Mouse (Mus musculus) 416B (cell line): ENCODE results near the gene Fhit.
A peak's percentile ranks its signal among the peaks of the same experiment; 100 is the strongest.

Experiments
- DNase-seq: peaks from one replicate; pipeline ENCODE4 v3.0.0; 2011; ENCODE audit warnings: low read depth

Gene Fhit

DNA sequence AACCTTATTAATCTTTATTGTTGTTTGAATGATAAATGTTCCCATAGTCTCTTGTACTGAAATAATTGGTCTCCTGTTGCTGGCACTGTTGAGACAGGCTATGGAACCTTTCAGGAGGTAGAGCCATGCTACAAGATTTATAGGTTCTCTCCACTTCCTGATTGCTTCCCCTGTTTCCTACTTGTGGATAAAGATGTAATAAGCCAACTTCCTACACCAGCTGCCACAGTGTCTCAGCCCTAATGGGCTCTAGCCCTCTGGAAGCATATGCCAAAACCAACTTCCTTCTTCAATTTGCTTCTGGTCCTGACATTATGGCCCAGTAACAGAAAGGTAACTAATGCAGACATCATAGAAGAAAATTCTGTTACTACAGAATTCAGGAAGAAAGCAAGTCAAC lies 652.6 kb downstream of the Fhit start:
- no peak for DNase-seq

DNA sequence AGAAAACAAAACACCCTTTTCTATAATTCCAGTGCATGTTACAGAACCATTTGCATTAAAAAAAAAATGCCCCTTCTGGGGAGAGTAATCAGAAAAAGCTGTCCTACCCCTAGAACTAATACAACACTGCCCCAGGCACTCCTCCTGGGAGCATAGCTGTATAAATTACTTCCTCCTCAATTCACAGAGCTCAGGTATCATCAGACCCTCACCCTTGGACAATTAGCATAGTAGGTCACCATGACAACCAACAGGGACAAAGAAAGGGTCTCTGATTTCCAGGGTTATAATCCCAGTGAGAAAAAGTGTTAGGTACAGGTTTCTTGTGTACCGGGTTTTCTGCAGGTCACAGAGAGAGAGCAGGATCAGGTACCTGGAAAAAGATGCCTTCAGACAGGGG lies 654.3 kb downstream of the Fhit start:
- no peak for DNase-seq

DNA sequence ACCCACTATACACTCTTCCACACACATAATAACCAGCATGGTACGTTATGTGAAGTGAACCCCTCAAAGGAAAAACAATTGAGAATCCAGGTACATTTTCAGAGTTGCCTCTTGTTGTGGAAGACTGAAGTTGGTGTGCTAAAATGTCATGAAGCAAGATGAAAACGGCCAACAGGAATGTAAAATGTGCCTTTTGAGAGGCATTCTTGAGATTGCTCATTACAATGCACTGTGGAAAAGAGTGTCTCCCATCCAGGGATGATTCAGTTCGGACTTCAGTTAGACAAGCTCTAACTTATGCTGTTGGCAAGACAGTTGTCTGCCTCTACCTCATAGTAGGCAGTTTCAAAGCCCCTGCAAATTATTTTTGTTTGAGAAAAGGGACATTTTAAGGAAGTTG lies 676.0 kb downstream of the Fhit start:
- DNase-seq: no peak

DNA sequence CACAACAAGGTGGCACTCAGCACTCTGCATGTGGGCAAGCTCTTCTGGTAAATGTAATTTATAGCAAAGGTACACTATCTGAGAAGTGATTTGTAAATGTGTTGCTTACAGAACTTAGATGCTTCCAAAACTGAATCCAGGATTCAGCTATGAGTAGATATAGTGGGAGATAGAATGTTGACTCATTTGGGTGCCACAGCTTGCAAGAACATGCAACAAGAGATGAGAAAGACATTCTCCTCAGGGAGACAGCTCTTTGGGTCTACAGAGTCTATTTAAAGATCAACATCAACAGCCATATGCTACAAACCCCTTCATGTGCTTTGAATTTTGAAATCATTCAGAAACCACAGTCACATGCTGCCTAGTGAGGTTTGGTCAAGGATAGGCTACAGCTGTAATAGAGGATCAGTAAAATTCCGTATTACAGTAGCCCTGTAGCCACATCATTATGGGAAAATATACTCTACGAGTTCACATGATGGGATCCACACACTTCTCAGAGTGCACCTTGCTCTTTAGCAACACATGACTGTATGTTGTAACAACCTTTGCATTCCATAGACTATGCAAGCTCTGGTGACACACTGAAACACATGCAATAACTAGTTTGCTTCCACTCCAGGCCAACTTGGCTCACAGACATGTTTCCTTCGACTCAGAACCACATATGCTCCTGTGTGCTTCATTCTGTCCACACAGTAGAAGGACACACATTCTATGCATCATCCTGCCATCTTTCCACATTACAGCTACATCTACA lies 678.8 kb downstream of the Fhit start:
- no peak for DNase-seq

DNA sequence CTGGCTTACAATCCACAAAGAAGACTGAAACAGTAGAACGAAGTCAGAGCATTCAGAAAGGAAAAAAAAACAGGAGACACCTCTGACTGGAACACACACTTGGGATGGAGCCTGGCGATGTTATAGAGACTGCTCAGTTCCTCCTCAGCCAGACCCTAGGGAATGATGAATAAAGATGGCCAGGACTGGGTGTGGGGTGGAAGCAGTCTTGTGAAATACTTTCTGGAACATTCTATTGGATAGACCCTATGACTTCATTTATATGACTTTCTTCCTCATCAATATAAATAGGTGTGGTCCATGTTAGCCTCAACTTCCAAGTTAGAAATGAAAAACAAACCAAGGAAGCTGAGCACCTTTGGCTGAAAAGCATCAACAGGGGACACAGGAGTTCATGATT lies 680.5 kb downstream of the Fhit start:
- no peak for DNase-seq

DNA sequence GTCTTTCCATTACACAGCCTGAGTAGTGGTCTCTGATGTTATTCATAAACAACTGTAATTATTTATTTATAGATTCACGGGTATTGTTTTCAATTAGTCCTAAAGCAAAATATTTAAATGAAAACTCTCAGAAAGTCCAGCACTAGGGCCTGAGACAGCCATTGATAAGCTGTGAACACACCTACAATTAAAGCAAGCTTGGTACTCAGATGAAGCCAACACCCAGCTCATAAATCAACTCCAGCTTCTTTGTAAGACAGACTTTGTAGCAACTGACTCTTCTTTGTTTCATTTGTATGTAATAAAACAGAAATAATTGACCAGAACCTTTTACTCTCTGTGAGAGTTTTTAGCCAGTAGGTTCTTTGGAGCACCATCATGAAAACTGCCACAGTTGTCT lies 681.2 kb downstream of the Fhit start:
- DNase-seq: no peak

DNA sequence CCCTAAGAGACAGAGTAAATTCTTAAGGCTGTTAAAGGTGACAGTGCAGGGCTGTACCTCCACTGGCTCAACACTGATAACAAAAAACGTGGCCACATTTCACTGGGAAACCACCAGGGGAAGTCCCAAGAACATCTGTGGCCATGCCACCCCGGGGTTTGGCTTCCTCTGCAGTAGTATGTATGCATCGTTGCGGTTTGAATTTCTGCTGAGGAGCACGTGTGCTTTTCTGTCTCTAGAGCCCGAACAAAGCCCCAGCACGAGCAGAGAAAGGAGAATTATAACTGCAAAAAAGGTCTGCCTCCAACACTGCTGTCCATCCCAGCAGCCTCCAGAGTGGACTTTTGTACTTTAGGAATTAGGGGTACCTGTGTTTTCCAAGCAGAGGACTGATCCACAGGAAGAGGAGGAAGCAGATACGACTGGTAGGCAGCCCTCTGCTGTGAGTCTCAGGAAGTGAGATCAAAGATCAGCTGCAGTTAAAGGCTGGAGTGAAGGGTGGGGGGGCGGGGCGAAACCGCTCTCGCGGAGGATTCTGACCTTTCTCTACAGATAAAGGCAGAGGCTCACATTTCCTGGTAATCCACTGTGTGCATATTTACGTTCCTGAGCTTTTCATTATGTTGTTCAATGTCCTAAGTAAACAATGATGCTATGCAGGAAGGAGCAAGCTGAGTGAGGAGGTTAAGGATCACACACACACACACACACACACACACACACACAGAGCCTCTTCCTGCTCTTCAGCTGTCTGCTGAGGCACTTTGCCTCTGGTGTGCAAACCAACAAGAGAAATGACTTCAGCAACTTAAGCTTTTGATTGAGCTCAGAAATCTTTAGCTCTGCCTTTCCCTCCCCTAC lies 708.6 kb downstream of the Fhit start:
- DNase-seq: peak; percentile 96

DNA sequence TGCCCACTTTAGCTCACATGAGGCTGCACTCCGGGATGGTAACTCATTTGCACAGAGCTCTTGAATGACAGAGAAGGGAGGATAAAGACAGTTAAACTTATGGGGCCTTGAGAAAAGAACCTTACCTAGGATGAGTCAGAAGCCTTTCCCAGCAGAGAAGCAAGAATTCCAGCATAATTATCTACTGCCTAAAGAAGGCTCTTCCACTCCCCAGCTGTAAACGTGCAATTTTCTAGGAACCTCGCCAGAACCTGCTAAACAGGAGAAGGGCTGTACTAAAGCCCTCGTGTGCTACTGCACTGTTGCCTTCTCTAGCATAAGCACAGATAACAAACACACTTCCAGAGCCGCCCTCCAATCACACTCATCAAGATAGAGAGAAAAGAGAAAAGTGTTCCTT lies 709.6 kb downstream of the Fhit start:
- DNase-seq: no peak

DNA sequence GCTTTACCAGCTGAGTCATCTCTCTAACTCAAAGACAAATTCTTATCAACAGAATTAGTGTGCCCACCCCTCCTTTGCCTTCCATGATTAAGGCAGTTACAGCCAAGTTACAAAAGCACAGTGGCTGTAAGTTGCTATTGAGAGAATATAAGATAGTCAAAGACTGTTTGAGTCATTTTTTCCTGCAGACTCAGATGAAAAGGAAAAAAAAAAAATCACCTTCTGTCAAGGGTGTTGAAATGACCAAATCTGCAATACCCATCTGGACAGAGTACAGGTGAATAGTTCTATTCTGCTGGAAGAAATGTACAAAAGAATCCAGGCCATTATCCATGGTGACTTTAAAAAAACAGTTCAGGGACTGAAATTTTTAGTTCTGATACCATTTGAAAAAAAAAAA lies 716.5 kb downstream of the Fhit start:
- peak; percentile 12 for DNase-seq

DNA sequence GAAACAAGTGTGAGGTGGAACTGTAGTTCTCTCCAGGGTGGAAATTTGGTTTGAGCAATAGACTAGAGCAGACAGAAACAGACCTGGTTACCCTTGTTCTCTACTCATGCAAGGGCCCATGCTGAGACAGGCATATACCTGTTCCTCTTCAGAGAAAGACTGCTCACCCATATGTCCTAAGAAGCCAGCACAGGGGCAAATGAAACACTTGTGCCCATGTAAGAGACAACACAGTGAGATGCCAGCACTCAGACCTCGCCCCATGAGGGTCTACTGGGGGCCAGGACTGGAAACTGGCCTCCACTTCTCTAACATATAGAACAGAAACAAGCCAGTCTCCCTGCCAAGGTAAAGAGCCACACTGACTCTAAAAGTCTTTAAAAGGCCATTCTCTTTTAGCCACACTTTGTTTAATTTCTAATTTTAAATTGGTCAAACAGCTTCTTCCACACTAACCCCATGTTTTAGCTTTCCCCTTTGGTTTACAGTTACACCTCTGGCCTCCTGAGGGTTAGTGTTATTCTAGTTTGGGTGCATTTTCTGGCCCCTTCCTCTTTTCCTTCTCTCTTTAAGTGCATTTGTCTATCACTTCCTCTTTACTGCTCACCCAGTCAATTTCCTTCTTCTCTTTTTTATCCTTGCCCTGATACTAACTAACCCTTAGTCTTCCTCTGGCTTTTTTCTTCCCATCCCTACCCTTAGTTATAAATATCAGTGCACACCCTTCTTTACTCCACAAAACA lies 722.7 kb downstream of the Fhit start:
- peak; percentile 10 for DNase-seq

DNA sequence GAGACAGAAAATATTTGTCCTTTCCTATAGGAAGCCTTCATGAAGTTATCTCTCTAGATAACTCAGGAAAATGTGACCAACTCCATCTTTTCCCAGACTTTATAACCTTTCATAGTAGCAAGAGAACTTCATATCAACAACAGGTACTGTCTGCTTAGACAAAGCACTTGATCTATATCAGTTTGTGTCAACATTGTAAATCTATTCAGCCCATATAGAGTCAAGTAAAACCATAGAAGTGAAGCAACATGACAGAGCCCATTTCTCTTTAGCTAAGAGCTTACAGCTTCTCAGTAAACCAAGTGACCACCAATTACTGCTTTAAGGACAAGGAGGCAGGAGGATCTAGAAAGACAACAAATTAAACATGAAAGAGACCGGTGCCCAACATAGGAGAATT lies 725.6 kb downstream of the Fhit start:
- DNase-seq: no peak

DNA sequence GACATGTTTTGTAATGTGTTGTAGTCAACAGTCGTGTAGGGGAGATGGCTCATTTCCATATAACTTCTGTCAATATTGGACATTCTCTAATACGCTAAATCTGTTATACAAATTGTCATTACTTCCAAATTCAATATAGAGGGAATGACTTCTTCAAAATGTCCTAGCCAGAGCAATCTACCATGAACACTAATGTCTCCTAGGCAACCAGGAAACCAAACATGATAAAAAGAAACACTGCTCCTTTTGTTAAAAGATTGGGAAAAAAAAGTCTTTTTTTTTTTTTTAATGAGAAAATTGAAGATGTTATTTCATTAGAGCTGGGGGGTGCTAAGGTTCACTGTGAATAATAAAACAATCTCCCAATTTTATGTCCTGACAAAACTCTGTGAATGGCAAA lies 729.3 kb downstream of the Fhit start:
- DNase-seq: no peak

DNA sequence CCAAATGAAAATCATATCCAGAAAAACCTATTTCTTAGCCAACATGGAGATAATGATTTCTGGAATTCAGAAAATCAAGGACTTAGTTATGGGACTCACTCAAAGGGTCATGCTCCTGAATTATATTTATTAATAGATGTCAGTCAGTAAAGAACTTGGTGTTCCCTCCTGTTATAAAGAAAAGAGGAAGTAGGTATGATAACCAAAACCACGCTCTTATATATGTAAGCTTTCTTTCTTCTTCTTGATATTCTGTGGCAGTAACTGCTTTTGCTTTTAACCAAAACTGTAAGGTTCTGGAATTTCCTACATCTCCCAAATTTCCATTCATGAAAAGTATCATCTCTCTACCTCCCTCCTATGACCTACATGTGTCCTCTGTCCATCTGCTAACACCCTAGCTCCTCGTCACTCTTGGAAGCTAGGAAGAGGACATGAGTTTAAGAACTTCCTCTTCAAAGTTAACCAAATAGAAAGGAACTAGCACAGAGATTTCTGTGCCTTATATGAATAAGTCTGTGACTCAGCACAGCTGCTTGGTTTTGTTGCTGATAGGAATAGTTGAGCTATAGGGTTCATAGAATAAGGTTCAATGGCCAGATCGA lies 731.3 kb downstream of the Fhit start:
- DNase-seq: peak; percentile 83

DNA sequence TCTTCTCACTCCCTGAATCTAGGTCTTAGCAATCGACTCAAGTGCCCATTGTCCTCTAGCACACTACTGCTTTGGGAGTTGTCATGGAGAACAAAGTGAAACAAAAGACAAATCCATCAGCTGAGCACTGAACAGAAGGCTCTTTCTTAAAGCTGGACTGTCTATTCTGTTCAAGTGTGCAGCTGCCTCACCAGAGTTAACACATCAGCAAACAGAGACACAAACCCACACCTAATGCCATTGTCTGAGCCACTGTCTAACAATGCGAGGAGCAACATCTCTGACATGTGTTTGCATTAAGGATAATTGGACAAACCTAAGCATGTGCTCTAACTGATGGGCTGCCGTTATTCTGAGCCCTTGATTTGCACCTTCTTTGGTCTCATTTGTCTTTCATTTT lies 738.3 kb downstream of the Fhit start:
- DNase-seq: no peak

DNA sequence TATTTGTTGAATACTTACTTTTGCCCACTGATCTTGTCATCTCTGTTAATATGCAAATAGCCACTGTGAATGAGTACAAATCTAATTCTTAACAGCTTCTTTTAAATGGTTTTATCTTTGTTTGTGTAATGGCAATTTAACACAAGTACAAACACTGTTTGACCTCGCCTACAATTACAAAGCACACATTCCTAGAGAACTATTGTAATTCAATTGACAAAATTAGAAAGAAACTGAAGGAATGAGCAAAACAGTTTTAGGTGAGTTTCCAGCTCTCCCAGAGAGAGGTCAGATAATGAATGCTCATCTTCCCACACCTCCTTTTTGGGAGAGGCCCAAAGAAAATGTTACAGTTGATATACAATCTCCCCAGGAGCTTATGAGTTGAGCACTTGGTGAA lies 739.6 kb downstream of the Fhit start:
- no peak for DNase-seq

DNA sequence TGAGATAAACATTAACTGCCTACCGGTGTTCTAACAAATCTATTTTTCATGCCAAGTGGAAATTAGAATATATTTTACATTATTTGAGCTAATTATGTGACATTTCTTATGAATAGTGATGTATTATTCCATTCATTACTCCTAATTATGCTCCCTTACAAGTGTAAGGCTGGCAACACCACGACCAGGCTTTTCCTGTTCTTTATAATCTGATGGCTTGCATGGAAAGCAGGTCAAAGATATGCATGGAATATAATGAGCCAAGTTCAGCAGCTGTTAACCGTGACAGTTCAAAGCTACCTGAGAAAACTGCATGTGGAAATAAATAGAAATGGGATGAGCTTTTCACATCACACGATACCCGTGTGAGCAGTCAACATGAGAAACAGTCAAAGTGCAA lies 746.8 kb downstream of the Fhit start:
- no peak for DNase-seq

DNA sequence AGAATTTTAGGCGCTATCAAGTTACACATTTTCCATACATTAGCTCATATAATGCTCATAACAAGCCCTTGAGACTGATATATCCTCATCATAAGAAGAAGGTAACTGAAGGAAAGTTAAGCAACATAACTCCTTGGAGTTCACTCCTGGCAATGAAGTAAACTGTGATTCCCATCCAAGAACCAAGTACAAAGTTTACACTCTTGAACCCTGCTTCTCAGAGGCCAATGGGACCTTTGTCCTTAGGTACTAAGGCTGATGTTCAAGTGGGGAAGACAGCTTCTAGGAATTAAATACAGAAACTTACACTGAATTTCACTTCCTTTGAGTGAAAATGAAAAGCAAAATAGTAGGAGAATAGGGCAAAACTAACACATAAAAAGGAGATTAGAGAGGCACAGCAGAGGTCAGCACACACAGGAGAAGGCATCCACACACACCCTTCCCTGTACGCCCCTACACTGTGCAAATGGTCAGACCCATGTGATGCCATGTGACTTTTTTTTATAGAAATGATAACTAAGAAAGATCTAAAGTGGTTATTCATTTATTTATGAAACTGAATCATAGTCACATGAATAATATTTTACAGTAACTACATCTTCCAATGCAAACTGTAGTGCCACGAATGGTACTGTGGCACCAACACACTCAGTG lies 752.4 kb downstream of the Fhit start:
- DNase-seq: no peak

DNA sequence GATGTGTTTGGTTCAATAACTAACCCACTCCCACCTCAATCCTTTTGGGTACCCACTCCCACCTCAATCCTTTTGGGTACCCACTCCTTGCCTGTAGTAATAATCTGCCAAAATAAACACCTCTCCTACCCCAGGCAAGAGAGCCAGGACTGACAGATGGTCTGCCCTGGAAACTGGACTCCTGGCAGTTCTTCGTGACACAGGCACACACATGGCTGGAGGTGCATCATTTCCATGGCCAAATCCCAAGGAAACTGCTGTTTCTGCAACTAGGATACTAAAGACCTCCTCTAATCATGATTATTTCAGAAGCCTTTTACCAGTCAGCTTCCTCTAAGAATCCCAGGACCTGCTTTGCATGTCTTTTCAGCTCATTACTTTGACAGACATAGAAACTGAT lies 756.5 kb downstream of the Fhit start:
- no peak for DNase-seq

DNA sequence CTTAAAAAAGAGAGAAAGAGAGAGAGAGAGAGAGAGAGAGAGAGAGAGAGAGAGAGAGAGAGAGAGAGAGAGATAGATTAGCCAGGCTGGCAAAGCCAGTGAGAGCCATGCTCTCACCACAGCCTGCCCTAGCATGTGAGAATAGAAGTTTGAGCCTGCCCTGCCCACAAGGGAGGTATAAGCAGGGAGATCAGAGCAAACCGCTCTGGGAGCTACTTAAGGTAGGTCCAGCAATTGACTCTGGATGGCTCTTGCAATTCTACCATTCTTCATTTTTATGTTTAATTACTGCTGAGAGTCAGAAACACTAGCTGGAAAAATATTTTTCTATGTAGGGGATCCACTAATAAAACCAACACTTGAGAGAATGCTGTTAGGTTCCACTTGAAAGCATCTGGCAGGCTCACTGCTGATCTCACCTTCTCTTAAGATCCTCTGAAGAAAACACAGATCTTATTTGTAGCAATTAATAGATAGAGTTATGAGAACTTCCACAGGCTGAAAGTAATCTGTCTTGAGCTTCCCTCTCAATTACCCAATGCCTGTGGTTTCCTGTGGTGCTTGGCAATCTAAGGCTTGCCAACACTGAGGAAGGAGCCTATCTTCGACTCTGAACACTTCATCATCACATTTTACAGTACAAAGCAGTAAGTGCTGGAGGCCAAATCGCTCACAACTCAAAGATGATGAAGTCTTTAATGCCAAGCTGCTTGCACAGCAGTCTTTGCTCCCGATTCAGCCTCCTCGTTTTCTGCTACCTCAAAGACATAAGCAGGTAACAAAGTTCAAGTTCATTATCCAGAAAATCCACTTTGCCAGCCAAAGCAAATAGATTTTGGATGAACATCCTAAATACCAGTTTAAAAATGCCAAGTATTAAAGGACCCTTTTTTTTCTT lies 793.8 kb downstream of the Fhit start:
- peak; percentile 77 for DNase-seq

DNA sequence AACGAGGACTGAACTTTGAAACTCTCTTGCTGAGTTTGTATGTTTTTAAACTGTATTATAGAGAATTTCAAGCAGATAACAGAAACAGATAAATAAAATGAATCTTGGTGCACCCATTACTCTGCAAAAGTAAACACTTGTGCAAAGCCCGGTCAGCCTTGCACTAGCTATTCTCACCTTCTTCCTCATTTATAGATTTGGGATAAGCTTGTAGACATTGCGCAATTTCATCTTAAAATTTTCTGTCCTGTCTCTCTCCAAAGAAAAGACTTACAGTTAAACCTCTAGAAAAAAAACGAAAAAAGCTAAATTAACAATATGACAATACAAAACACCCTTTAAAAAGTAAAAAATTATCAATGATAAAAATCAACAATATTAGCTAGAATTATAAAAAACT lies 795.0 kb downstream of the Fhit start:
- no peak for DNase-seq

DNA sequence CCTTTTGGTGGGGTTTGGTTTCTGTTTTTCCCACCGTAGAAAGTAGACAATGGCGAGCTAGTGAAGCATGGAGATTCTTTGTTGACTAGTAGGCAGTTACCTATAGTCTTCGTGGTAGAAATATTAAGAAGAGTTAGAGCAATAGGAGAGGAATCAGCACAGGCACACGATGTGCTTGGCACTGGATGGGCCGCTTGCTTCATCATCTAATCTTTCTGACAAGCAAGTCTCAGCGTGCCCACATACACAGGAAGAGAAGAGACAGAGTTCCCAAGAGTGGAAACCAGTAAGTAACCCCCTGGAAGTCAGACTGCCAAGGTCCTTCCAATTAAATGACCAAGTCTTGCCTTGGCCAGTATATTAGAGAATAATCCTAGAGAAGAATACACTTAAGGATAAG lies 797.6 kb downstream of the Fhit start:
- no peak for DNase-seq
